Mouse (Mus musculus): Measurements from ENCODE around the gene Kirrel3.

The Kirrel3 gene

DNA sequence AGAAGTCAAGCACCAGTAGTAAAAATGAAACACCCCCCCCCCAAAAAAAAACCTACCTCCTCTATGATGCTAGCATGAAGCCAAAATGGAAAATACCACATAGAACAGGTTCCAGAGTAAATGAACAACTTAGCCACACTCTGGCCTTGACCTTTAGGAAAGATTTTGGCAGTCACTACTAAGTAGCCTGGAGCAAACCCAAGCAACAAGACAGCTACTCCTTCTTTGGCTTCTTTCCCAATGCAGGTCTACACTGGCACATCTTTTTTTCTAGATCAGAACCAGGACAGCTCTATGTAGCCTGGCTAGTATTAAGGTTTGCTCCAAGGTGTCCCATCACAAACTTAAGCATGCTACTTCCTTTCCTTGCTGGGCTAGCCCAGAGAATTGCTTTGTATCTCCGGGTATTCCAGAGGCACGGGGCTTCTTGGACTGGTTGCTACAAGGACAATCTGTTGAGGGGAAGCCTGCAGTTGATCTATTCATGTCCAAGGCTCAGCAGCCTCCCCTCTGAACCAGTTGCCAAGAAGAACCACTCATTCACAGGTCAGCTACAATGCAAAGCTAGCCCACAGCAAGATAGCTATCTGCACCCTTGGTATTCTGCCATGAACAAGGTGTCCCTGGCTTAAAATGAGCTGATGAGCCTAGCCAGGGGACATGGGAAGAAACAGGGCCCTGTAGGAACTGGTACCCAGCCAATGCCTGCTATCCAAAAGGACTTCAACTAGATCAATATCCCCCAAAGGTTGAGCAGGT is 573.1 kb downstream of the Kirrel3 start:
- no peak for DNase-seq (ENCODE audit: low spot score)

GRCm38 (mm10) chr9:35059881-35060280 is 574.2 kb downstream of the Kirrel3 start:
- no peak for DNase-seq (ENCODE audit: low spot score)

GRCm38 (mm10) chr9:35061446-35061845 is 575.8 kb downstream of the Kirrel3 start:
- DNase-seq (ENCODE audit: low spot score), result no peak
